Mouse (Mus musculus) neural tube, embryonic 14.5 days (tissue): Measurements from ENCODE around the gene Fat3. TPM values are rescaled to one million over a fixed set of nuclear protein-coding genes. Genes with fewer than 3 reads are reported as not detected.

Experiments
- ATAC-seq: fragments of 200-750 bp; cut with Nextera tagmentation; 2 replicates; pipeline ENCODE4 v1.8.0; 2017; ENCODE audit warnings: low read depth, mild to moderate bottlenecking, moderate TSS enrichment, moderate library complexity
- H3K27ac ChIP-seq: fragments of 300-500 bp; sonication (generic); 2 replicates; pipeline ENCODE4 v1.5.1; 2014; ENCODE audit warnings: low read depth, mild to moderate bottlenecking, control low read depth, low read length, moderate library complexity, mixed read lengths
- H3K27me3 ChIP-seq: fragments of 300-500 bp; sonication (generic); 2 replicates; pipeline ENCODE4 v1.6.1; 2014; ENCODE audit warnings: low read length; ENCODE audit not compliant: control insufficient read depth, insufficient read depth
- H3K36me3 ChIP-seq: fragments of 300-500 bp; sonication (generic); 2 replicates; pipeline ENCODE4 v1.6.1; 2014; ENCODE audit warnings: low read length, mixed read lengths; ENCODE audit not compliant: control insufficient read depth, insufficient read depth
- H3K4me1 ChIP-seq: fragments of 300-500 bp; sonication (generic); 2 replicates; pipeline ENCODE4 v1.6.1; 2014; ENCODE audit warnings: low read length; ENCODE audit not compliant: control insufficient read depth, insufficient read depth
- H3K4me2 ChIP-seq: fragments of 300-500 bp; sonication (generic); 2 replicates; pipeline ENCODE4 v1.6.1; 2014; ENCODE audit warnings: mild to moderate bottlenecking, low read depth, low read length, control low read depth
- H3K4me3 ChIP-seq: fragments of 300-500 bp; sonication (generic); 2 replicates; pipeline ENCODE4 v1.5.1; 2014; ENCODE audit warnings: low read depth, low read length, control low read depth, mixed read lengths
- H3K9ac ChIP-seq: fragments of 300-500 bp; sonication (generic); replicated peaks from 2 replicates; pipeline ENCODE4 v1.6.1; 2014; ENCODE audit warnings: low read depth, mild to moderate bottlenecking, control low read depth, low read length, mixed read lengths
- H3K9me3 ChIP-seq: fragments of 300-500 bp; sonication (generic); 2 replicates; pipeline ENCODE4 v1.6.1; 2016; ENCODE audit warnings: low read length; ENCODE audit not compliant: control insufficient read depth
- WGBS: fragments of 180-500 bp; shearing (Covaris S2); extraction: QIAGEN DNeasy Blood & Tissue Kit; methylation state at CpG from one replicate; pipeline ENCODE4 v1.1.7; 2014; 5-methylcytosine and 5-hydroxymethylcytosine counted together
- polyA plus RNA-seq: library from polyadenylated mRNA; unstranded; fragments of >200 nt; fragmentation: Nextera tagmentation; extraction: Ambion mirVana; gene quantifications from 2 replicates; pipeline ENCODE4 v1.2.1, GENCODE M21; 2014

Fat3 gene
- polyA plus RNA-seq, 1 experiment from 2014 or later, result 21.4 TPM

DNA sequence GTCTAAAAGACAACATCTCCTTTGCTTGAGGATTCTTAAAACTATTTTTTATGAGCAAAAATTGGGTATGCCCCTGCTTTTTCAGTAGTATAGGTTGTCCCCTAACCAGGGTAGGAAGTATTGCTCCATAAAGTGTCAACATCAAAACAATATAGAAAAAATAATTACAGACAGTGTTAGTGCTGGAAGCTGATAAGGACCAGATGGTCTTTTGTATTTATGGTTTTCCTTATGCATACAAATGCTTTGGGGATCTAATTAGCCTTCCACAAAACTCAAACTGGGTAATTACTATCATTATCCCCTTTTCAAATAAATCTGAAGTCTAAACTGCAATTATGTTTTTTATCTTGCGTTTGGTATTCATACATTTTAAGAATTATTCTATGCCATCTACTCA, 368.5 kb downstream of the Fat3 start:
- H3K27ac ChIP-seq, result no peak overlapping the region
- H3K36me3 ChIP-seq, result no peaks in the 10 kb centered on the region
- no peak overlapping the region for H3K9ac ChIP-seq
- H3K4me1 ChIP-seq, result peaks cover 2% of the 10 kb centered on the region; the same call in 1 of the 2 replicates
- ATAC-seq, result no peak
- no peak overlapping the region for H3K4me3 ChIP-seq
- WGBS, result 58% methylated on average over 1 of the region's 1 CpGs
- no peak overlapping the region for H3K4me2 ChIP-seq
- H3K9me3 ChIP-seq, result no peaks in the 10 kb centered on the region
- H3K27me3 ChIP-seq, result no peaks in the 10 kb centered on the region

DNA sequence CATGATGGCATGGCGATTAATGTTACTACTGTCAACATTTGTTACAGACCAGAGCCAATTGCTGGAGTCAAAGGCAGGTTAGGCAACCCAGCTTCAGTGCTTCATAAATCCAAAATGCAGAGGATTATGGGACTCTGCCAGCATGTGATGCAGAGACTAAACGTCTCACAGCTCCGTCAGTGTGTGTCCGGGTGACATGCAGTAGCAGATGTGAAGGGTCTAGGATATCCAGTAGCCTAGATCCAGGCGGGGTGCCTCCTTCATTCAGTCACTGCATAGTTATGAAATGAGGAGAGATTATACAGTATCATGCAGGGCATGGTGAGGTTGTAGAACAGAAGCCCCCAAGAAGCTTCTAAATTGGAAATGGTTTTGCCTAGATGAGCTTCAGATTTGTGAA, 379.3 kb downstream of the Fat3 start:
- Histone ChIP-seq H3K27me3 (no peaks in the 10 kb centered on the region), H3K4me1 (no peaks in the 10 kb centered on the region), H3K4me3 (no peak overlapping the region), H3K9me3 (no peaks in the 10 kb centered on the region), H3K36me3 (no peaks in the 10 kb centered on the region), H3K9ac (no peak overlapping the region), H3K4me2 (no peak overlapping the region), H3K27ac (no peak overlapping the region)
- no peak for ATAC-seq
- 82% methylated on average over 5 of the region's 5 CpGs for WGBS

DNA sequence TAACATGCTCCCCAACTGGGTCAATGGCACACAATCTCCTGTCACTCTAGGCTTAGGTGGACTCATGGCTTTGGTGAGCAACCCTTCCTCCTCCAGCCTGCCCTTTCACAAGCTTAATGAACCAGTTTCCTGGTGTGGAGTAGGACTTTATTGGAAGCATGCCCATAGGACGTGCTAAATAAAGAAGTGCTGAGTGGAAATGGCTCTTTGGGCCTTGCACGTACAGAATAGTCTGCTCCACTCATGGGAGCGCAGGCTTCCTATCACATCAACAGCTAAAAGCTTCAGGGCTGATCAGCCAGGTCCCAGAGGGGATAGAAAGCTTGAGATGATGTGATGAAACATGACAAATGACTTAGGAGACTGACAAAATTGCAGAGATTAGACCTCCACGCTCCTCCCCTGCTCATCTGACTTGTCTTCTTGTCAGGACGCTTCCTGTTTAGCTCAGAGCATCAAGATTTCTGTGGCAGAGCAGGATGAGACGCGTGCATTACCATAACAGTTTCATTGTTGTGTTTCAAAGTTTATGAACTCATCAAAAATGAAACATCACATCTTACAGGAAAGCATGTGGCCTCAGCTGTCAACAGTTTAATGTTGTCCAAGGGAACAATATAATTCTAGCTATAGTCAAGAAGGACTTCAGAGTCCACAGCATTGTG, 386.1 kb downstream of the Fat3 start:
- Histone ChIP-seq H3K9me3 (no peaks in the 10 kb centered on the region), H3K9ac (no peak overlapping the region), H3K36me3 (no peaks in the 10 kb centered on the region), H3K27ac (no peak overlapping the region), H3K4me2 (no peak overlapping the region), H3K4me1 (no peaks in the 10 kb centered on the region), H3K27me3 (no peaks in the 10 kb centered on the region), H3K4me3 (no peak overlapping the region)
- ATAC-seq, result no peak
- WGBS, result 70% methylated on average over 7 of the region's 7 CpGs

GRCm38 (mm10) chr9:16113936-16114642, 387.0 kb downstream of the Fat3 start:
- H3K4me3 ChIP-seq, result no peak overlapping the region
- no peak overlapping the region for H3K4me2 ChIP-seq
- H3K27me3 ChIP-seq, result no peaks in the 10 kb centered on the region
- no peak for ATAC-seq
- H3K27ac ChIP-seq, result no peak overlapping the region
- no peak overlapping the region for H3K9ac ChIP-seq
- no peaks in the 10 kb centered on the region for H3K4me1 ChIP-seq
- no peaks in the 10 kb centered on the region for H3K36me3 ChIP-seq
- WGBS, result 89% methylated on average over 4 of the region's 4 CpGs
- no peaks in the 10 kb centered on the region for H3K9me3 ChIP-seq

DNA sequence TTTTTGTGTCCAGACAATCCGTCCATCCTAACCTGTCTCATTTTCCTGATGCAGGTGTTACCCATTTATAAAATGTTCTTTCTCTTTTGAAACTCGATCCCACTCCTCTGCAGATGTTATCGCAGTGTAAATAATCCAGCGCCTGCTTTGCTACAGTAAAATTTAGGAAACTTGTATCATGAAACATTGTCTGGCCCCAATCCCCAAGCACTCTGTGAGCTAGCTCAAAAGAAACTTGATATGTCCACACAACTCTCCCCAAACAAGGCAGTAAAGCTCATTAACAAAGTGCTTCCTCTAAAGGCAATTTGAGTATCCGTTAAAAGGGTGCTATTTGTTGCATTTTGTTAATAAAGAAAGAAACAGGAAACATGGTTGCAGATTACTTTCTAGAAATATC, 393.2 kb downstream of the Fat3 start:
- Histone ChIP-seq H3K4me3 (no peak overlapping the region), H3K36me3 (no peaks in the 10 kb centered on the region), H3K9ac (no peak overlapping the region), H3K4me2 (no peak overlapping the region), H3K9me3 (no peaks in the 10 kb centered on the region), H3K4me1 (peaks cover 4% of the 10 kb centered on the region; the same call in 1 of the 2 replicates), H3K27ac (no peak overlapping the region), H3K27me3 (no peaks in the 10 kb centered on the region)
- no peak for ATAC-seq
- WGBS, result 83% methylated on average over 5 of the region's 5 CpGs

- no peaks in the 10 kb centered on the region for H3K9me3 ChIP-seq
- 72% methylated on average over 5 of the region's 5 CpGs for WGBS
- peaks cover 4% of the 10 kb centered on the region; the same call in 1 of the 2 replicates for H3K4me1 ChIP-seq
- H3K4me3 ChIP-seq, result no peak overlapping the region
- H3K27me3 ChIP-seq, result no peaks in the 10 kb centered on the region
- no peak overlapping the region for H3K9ac ChIP-seq
- no peak overlapping the region for H3K27ac ChIP-seq
- no peak for ATAC-seq
- no peak overlapping the region for H3K4me2 ChIP-seq
- H3K36me3 ChIP-seq, result no peaks in the 10 kb centered on the region
These were observed 393.7 kb downstream of the Fat3 start for GRCm38 (mm10) chr9:16107386-16107785.

GRCm38 (mm10) chr9:16098553-16098952, 402.5 kb downstream of the Fat3 start:
- no peak for ATAC-seq
- Histone ChIP-seq H3K27me3 (no peaks in the 10 kb centered on the region), H3K36me3 (no peaks in the 10 kb centered on the region), H3K9me3 (no peaks in the 10 kb centered on the region), H3K4me1 (no peaks in the 10 kb centered on the region), H3K9ac (no peak overlapping the region), H3K27ac (no peak overlapping the region), H3K4me3 (no peak overlapping the region), H3K4me2 (no peak overlapping the region)
- WGBS, result 98% methylated on average over 2 of the region's 2 CpGs

DNA sequence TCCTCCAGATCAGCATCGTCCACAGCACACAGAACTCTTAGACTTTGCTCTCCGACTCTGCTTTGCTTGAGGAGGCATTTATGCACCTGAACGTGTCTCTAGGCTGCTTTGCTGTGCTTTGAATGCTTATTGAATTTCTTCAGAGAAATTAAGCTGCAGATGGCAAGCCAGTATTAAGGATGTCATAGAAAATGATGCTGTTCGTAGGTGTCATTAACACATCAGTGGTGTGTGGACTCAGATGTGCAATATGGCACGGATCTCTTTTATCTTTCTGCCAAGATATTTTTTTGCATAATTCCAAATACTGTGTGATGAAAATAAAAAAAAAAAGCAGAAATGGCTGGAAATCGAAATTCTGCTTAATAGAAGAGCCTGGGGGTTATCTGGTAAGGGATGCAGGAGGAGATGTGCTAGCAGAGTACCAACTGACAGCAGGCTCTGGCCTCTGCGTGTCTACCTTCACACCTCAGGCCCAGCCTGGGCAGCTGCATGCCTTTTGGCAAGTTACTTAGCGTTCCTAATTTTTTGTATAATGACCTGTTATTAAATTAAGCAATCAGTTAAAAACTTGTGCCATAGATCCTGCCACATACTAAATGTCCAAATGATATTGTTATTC, 407.9 kb downstream of the Fat3 start:
- 55% methylated on average over 8 of the region's 8 CpGs for WGBS
- no peak overlapping the region for H3K9ac ChIP-seq

More for the DNA sequence above, 407.9 kb downstream of the Fat3 start:
- Histone ChIP-seq H3K4me1 (peaks cover 4% of the 10 kb centered on the region; the same call in 1 of the 2 replicates), H3K4me2 (no peak overlapping the region), H3K4me3 (no peak overlapping the region), H3K9me3 (no peaks in the 10 kb centered on the region), H3K27me3 (no peaks in the 10 kb centered on the region), H3K27ac (no peak overlapping the region), H3K36me3 (no peaks in the 10 kb centered on the region)
- ATAC-seq, result no peak
